Mouse (Mus musculus) thymus, adult 2 months (tissue): ENCODE results near the gene Mamstr.

ENCODE experiments used
- CTCF ChIP-seq: fragments of 200-500 bp; IDR thresholded peaks from 2 replicates; pipeline ENCODE4 v1.5.1; 2012; ENCODE audit warnings: mild to moderate bottlenecking, control low read depth, low read length, moderate library complexity, borderline replicate concordance; ENCODE audit not compliant: control insufficient read depth, poor library complexity, insufficient read depth; ENCODE audit errors: extremely low read depth
- POLR2A ChIP-seq: fragments of 200-500 bp; IDR thresholded peaks from 2 replicates; pipeline ENCODE4 v1.6.1; 2012; ENCODE audit warnings: mild to moderate bottlenecking, low read length, control low read depth, moderate library complexity; ENCODE audit not compliant: control insufficient read depth, poor library complexity, insufficient read depth; ENCODE audit errors: extremely low read depth

DNA sequence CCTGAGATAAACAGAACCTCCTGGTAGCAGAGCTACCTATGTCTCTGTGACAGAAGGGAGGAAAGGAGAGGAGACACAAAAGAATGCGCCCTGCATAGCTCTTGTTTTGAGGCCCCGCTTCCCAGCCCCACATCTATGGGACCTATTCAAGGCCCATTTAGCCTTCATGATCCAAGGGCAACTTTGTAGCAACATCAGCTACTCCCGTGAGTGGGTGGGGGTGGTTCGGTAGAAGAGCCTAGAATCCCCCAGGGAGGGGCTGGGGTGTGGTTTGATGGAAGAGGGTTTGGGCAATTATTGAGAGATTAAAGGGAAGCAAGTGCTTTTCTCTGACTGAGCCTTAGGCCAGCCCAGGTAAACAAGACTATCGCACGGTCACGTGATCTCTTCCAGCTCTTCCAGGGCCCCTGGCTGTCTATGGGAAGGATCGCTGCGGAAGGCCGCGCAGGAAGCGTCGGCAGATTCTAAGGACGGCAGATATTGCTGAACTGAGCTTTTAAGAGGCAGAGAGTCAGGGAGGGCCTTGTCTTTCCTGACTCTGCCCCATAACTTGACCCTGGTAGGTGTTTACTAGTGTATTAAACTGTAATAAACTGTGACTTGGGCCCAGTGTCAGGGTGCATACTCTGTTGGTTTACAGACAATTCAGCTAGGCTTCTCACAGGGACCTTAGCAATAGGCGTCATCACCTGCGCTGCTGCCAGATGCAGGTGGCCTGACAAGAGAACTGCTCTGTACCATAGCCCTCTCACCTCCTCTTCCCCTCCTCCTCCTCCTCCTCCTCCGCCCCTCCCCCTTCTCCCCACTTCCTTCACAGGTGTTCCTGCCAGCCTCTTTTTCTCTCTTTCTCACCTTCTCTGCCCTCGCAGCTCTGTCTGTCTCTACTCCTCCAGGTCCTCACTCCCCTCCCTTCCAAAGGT is 40.6 kb upstream of the Mamstr start:
- TF ChIP-seq CTCF = no peak
- 0 out of 2 replicates have a peak, but pooled peaks have one; percentile 16 for TF ChIP-seq POLR2A
